Mouse (Mus musculus): Measurements from ENCODE around the gene Erich2. TPM values are rescaled to one million over a fixed set of nuclear protein-coding genes. Genes with fewer than 3 reads are reported as not detected.

Erich2 gene
- polyA plus RNA-seq, 1 experiment from 2014 or later: 58.0 TPM

DNA sequence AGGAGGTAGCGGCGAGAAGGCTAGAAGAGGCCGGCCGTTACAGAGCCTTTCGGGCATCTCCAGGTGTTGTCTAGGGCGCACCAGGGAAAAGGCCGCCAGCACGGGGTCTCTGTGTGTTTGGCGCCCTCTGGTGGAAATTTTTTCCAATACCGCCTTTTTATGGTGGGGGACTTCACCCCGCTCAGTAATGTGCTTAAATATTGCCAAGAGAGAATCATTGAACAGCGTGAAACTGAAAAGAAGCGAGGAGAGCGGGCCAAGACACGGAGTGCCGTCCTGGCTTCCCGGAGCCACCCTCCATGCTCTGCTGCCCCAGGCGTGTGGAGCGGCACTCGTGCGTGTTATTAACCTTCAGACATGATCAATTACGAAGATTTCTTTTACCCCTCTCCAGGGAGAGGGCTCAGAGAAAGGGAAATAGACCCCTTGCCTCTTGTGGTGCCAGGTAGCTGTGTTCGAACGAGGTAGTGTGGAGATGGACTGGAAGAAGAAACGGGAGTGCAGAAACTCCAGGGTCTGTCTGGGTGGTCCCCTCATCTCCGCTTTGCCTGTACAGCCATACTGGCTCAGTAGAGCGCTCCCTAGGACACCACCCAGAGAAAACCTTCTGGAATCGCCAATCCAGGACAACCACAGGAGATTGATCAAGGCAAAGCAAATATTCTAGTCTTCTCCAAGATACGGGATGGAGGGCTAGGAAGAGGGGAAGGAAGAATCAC, 52.6 kb downstream of the Erich2 start:
- DNase-seq (ENCODE audit: low read depth, low spot score) (no peak), ATAC-seq (peak; percentile 41)
- in situ Hi-C loops (cut with MboI; ENCODE audit: low pct_unique_long_range_greater_than_20kb): loop anchor here (5.0 kb wide), 4 partner anchors 61 to 434 kb away; partner anchors contain the start of genes Gm26558 and Gorasp2
- ChIA-PET POLR2A (no interaction called here), CTCF (no interaction called here)
- H3K27me3 ChIP-seq: no peaks in the 10 kb centered on the region
- no peak for TF ChIP-seq CTCF (IDR thresholded peaks at IDR 0.05)

DNA sequence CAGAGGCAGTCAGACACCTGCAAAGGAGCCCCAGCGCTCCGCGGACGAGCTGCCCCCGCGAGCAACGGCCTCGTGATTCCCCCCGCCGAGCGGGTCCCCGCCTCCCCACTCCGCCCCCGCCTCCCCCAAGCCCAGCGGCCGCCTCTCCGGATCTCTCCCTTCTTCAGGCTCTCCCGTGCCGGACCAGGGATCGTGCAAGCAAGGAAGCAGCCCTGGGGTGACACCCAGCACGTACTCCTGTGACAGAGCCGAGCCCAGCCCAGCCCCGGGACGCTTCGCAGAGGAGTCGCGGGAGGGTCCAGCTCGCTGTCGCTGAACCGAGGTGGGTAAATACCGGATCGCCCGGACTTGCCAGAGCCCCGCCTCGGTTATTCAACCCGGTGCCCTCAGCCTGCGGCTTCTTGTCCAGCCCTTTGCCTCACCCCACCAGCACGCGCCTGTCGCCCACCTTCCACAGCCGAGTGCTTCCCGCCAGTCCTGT, 53.4 kb downstream of the Erich2 start:
- ChIA-PET CTCF (interaction anchor here (0.9 to 1.1 kb wide), 2 partner anchors 58 to 435 kb away, joined by 3 to 5 read pairs; no protein-coding TSS in a partner anchor), POLR2A (interaction anchor here (0.6 to 0.8 kb wide), 2 partner anchors 46 to 103 kb away, joined by 3 to 6 read pairs; no protein-coding TSS in a partner anchor)
- peak; percentile 38 for ATAC-seq
- H3K27me3 ChIP-seq: no peaks in the 10 kb centered on the region
- in situ Hi-C loops (cut with MboI; ENCODE audit: low pct_unique_long_range_greater_than_20kb): loop anchor here (5.0 kb wide), 4 partner anchors 60 to 435 kb away; partner anchors contain the start of genes Gm26558 and Gorasp2
- DNase-seq (ENCODE audit: low read depth, low spot score): no peak
- no peak for TF ChIP-seq CTCF (IDR thresholded peaks at IDR 0.05)

DNA sequence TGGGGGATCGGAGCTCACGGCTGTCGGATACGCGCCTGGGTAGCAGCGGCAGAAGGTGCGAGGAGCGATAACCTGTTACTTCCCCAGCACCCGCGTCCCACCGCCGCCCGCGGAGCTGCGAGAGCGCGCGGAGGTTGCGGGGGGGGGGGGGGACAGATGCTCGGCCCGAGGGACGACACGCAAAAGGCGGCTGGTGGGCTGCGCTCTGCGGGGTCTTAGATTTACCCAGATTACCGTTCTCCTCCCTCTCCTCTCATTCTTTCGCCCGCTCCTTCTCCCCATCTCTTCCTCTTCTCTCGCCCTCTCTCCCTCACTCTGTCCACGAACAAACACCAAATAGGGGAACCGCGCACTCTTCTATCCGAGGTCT, 54.0 kb downstream of the Erich2 start:
- ChIA-PET CTCF (interaction anchor here (0.9 to 1.1 kb wide), 2 partner anchors 57 to 436 kb away, joined by 3 to 5 read pairs; no protein-coding TSS in a partner anchor), POLR2A (interaction anchor here (0.6 to 0.8 kb wide), 2 partner anchors 46 to 102 kb away, joined by 3 to 6 read pairs; no protein-coding TSS in a partner anchor)
- H3K27me3 ChIP-seq: no peaks in the 10 kb centered on the region
- TF ChIP-seq CTCF (IDR thresholded peaks at IDR 0.05): no peak
- peak; percentile 5 for ATAC-seq
- in situ Hi-C loops (cut with MboI; ENCODE audit: low pct_unique_long_range_greater_than_20kb): loop anchor here (5.0 kb wide), 4 partner anchors 60 to 435 kb away; partner anchors contain the start of genes Gm26558 and Gorasp2
- DNase-seq (ENCODE audit: low read depth, low spot score): no peak

DNA sequence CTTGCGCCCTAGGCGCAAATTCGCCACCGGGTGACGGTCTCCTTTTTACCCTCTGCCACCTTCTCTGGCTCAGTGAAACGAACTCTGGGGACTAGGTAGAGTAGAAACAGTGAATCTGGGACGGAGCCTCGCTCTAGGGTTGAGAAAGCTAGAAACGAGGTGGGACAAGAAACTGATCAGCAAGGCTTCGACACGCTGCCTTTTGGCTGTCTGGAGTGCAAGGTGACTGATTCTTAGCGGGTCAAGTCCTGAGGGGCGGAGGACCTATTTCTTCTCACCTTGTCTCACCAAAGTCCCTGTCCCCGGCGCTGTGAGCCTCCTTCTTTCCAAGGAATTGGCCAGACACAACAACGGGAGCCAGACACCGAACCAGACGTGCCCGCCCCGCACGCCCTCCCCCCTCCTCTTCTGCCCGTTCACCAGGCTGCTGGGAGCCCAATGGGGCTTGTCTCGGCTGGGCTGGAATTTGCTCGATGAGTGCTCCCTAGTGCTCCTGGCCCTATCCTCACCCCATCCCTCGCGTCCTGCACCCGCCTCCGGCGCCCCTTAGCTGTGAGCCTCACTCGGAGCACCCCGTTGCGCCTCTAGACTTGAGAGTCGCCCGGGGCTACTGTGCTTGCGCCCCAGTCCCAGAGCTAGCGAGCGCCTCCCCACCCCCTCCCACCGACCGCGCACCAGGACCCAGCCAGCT, 54.5 kb downstream of the Erich2 start:
- no peaks in the 10 kb centered on the region for H3K27me3 ChIP-seq
- in situ Hi-C loops (cut with MboI; ENCODE audit: low pct_unique_long_range_greater_than_20kb): loop anchor here (5.0 kb wide), 4 partner anchors 59 to 436 kb away; partner anchors contain the start of genes Gm26558 and Gorasp2
- ChIA-PET POLR2A (interaction anchor here (0.6 kb wide), 1 partner anchor 436 kb away, joined by 6 read pairs; no protein-coding TSS in a partner anchor), CTCF (no interaction called here)
- ATAC-seq (no peak), DNase-seq (ENCODE audit: low read depth, low spot score) (no peak)
- TF ChIP-seq CTCF (IDR thresholded peaks at IDR 0.05): no peak

DNA sequence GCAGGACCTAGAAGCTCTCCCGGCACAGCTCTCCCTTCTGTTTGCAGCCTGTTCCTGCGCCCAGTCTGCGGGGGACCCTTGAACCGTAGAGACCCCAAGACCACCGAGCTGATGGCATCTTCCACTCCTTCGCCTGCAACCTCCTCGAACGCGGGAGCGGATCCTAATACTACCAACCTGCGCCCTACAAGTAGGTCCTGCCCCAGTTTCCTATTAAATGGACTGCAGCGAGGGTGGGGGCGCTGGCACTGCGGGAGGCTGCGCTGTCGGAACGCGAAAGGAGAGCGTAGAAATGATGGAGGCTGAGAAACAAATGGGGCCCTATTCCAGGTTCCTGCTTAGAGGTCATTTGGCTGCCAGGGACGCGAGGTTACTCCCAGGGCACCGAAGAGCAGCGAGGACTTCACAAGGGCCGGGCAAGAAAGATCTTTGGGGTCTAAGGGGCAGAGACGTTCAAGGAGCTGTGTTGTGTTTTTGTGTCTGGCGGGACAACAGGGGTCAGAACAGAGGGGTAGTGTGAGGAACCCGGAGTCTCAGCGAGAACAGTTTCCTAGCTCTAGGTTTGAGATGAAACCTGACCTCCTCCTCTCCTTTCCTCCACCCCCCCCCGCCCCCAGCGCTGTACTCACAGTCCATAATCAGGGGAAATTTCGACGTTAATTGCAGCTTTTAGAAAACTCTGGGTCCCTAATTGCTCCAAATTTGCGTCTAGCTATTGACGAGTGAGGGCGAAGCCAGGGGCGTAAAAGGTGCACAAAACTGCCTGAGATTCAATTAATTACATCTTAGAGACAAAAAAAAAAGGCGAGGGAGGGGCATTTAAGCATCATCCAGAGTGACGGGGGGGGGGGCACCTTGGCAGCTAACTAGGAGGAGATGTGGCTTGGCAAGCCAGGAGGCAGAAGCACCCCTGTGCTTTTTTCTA, 55.4 kb downstream of the Erich2 start:
- no peak for TF ChIP-seq CTCF (IDR thresholded peaks at IDR 0.05)
- POLR2A ChIA-PET: no interaction called here
- DNase-seq (ENCODE audit: low read depth, low spot score): no peak
- CTCF ChIA-PET: interaction anchor here (0.9 kb wide), 1 partner anchor 52 kb away, joined by 4 read pairs; no protein-coding TSS in a partner anchor
- no peaks in the 10 kb centered on the region for H3K27me3 ChIP-seq
- in situ Hi-C loops (cut with MboI; ENCODE audit: low pct_unique_long_range_greater_than_20kb): loop anchor here (5.0 kb wide), 4 partner anchors 58 to 437 kb away; partner anchors contain the start of genes Gm26558 and Gorasp2
- no peak for ATAC-seq

DNA sequence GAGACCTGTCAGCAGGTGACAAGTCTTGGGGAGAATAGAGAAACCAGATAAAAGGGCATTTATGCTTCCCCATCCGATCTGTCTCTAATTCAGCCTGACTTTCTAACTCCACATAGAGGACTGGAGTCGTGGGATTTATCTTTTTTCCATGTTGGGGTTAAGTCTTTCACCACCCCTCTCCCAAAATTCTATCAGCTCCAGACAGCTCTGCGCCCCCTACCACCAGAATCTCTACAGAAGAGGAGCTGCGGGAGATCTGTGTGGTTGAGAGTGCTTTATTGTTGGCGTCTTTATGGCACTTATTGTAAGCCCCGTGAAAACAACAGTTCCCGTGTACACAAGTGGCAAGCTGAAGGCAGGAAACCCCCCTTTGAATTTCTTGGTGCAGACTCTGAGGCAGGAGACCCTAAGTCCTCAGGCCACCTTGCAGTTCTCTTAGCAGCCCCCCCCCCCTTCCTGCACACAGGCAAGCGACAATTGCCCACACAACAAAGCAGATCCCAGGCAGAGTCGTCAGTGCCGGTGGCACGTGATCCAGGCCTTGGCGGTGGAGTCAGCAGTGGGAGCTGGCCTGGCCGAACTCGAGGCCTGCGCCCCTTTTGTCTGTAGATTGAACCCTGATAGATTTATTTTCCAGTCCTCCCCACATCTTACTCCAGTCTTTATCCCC, 56.2 kb downstream of the Erich2 start:
- no peak for DNase-seq (ENCODE audit: low read depth, low spot score)
- no peaks in the 10 kb centered on the region for H3K27me3 ChIP-seq
- in situ Hi-C loops (cut with MboI; ENCODE audit: low pct_unique_long_range_greater_than_20kb): loop anchor here (5.0 kb wide), 4 partner anchors 58 to 437 kb away; partner anchors contain the start of genes Gm26558 and Gorasp2
- no peak for ATAC-seq
- no peak for TF ChIP-seq CTCF (IDR thresholded peaks at IDR 0.05)
- CTCF ChIA-PET: interaction anchor here (0.9 kb wide), 1 partner anchor 51 kb away, joined by 4 read pairs; no protein-coding TSS in a partner anchor
- POLR2A ChIA-PET: interaction anchor here (0.7 kb wide), 1 partner anchor 367 kb away, joined by 3 read pairs; no protein-coding TSS in a partner anchor

DNA sequence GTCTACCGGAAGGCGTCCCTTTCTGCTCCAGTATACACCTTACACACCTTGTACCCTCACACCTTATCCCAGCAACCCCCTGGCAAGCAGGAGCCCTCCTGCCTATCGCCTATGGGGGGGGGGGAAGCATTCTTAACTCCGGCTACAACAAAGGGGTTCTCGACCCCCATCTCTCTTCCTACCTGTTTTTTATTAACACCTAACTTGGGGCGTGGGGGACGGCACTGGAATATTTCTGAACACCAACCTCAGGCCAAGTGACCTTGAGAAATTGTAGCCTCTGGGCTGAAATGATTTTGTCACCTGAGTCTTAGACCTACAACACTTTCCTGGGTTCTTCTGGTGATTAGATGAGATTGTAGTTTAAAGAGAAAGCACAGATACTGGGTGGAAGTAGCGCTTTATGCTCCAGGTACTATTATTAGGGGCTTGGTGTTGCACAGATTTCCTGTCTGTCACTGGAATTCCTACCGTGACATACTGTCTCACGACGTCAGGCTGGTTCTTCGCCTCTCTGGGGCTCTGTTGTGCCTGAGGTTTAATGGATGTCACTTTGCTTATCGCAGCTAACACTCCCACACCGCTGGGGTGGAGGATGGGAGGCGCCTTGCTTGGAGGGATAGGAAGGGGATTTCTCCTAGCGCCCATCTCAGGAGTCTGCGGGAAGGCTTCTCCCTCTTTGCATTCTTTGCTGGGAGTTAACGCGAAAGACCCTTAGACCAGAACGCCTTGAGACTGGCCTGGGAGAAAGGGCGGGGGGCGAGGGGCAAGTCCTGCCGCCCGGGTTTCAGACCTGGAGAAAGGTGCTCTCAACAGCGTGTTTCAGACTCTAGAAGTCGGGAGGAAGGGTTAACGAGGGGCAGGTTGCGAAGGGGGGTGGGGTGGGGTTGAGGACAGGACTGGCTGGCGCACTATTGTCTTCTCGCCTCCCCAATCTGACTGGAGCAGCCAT, 57.3 kb downstream of the Erich2 start:
- ChIA-PET POLR2A (interaction anchor here (0.7 kb wide), 1 partner anchor 368 kb away, joined by 3 read pairs; no protein-coding TSS in a partner anchor), CTCF (no interaction called here)
- no peak for ATAC-seq
- TF ChIP-seq CTCF (IDR thresholded peaks at IDR 0.05): no peak
- no peaks in the 10 kb centered on the region for H3K27me3 ChIP-seq
- DNase-seq (ENCODE audit: low read depth, low spot score): no peak
- in situ Hi-C loops (cut with MboI; ENCODE audit: low pct_unique_long_range_greater_than_20kb): no loop called here

DNA sequence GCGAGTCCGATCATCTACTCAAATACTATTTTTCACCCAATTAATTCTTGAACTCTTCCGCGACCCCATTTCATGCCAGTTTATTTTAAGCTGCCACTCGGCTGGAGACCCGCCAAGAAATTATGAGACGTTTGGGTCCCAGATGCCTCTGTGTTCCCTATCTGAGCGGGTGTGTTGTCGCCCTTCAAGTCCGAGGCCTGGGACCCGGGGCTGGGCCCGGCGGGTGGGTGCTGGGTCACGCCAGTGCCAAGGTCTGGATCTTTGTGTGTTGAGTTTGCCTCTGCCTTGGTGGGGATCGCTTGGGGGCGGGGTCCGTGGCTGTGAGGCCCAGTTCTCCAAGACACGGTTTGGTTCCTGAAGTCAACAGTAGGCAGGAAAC, 58.0 kb downstream of the Erich2 start:
- no peak for TF ChIP-seq CTCF (IDR thresholded peaks at IDR 0.05)
- in situ Hi-C loops (cut with MboI; ENCODE audit: low pct_unique_long_range_greater_than_20kb): no loop called here
- ChIA-PET POLR2A (no interaction called here), CTCF (no interaction called here)
- DNase-seq (ENCODE audit: low read depth, low spot score) (no peak), ATAC-seq (no peak)
- no peaks in the 10 kb centered on the region for H3K27me3 ChIP-seq

All from Patski (cell line).